Mouse (Mus musculus): ENCODE measurements around the gene Reps1.
"Not testable (repeated sequence)": the region's sequence is repeated elsewhere in the genome, so short reads cannot be mapped to it uniquely, and the experiment has no call there.

Gene Reps1

DNA sequence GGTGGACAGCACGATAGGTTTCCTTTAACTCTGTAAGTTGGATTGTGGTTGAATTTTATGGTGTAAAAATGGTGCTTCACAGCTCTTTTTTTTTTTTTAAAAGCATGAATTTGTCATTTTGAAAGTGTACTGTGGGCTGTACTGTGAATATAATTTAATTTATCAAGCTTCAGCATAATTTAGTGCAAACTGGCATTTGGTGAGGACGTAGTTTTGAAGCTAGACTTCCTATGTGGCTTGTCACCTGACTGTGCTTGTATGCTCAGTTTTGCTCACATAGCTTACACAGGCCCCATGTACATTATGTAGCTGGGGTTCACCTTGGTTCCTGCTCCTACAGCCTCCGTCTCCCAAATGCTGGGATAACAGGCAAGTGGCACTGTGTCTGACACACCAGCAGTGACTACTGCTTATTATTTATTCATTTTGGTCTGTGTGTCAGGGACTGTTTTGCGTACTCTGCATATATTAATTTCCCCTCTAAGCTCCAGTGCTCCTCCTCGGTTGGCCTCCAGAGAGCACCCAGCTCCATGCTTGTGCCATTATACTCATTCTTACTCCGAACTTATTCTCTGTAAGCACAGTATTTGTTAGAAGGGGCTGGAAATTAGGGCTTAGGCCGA is 9.1 kb downstream of the Reps1 start:
- no peak for DNase-seq (ENCODE audit: low spot score in 2 of 2)

DNA sequence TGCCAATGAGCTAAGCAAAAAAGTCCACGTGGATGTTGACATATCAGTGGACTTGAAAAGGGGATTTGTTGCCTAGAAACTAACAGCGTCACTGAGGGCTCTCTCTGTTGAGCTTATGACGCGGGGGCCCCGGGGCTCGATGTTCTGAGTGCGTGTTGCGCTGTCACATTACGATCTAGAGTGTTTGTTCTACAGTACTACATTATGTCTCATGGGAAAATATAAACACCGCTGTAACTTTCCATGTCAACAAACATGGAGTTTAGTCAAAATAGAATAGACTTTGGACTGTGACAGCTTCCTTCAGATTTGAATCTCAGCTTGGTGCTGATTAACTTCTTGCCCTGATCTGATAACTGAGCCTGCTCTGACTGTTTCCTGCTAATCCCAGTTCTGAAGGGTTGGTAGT is 10.4 kb downstream of the Reps1 start:
- no peak for DNase-seq (ENCODE audit: low spot score in 2 of 2)

DNA sequence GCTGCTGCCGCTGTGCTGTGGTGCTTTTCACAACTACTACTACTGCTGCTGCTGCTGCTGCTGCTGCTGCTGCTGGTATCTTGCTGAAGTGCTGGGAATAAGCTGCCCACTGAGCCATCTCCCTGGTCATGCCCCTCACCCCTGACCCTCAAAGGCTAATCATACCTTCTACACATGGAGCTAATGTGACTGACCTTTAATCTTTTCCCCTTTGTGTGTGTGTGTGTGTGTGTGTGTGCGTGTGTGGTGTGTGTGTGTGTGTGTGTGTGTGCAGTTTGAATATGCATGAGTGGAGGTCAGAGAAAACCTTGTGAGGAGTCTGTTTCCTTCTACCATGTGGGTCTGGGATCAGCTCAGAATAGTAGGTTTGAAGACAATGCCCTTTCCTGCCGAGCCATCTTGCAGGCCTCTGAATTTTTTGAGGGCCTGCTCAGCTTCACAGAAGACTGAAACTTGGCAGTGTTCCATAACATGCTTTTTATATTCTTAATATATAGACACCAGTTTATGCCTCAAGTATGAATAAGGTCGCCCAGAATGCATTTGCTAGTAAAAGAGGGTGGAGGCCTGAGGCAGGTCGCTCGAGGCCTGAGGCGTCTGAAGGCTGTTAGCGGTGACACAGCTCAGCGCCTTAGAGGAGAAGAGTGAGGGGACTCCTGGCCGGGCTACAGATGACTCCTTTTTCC is 12.2 kb downstream of the Reps1 start:
- no peak for DNase-seq (ENCODE audit: low spot score in 2 of 2)

DNA sequence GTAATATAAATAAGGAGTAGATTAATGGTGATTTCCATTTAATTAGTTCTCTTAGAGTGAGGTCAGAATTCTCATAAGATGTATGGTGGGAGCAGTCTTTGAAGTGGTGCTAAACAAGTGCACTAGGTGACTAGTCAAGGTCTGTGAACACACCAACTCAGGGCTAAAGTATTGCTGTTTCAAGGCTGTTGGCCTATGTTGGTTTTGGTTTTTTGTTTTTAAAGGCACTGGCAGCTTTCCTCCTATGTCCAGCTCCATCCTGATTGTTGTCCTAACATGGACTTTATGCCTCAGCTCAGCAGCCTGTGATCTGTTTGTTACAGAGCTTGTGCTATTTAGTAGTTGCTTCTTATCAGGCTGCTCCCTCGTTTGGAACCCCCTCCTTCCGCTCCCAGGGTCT is 13.2 kb downstream of the Reps1 start:
- no peak for DNase-seq (ENCODE audit: low spot score in 2 of 2)

DNA sequence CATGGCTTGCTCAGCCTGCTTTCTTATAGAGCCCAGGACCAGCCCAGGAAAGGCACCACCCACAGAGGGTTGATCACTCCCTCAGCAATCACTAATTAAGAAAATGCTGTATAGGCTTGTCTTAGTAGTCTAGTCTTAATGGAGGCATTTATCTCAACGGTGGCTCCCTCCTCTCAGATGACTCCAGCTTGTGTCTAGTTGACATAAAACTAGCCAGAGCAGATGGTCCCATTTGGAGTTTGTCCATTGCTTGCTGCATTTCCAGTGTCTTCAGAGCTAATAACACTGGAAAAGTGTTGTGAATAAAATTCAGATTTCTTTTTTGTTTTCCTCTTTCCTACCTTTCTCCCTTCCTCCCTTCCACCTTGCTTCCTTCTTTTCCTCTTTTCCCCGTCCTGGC is 13.9 kb downstream of the Reps1 start:
- DNase-seq (ENCODE audit: low spot score in 2 of 2), result no peak

DNA sequence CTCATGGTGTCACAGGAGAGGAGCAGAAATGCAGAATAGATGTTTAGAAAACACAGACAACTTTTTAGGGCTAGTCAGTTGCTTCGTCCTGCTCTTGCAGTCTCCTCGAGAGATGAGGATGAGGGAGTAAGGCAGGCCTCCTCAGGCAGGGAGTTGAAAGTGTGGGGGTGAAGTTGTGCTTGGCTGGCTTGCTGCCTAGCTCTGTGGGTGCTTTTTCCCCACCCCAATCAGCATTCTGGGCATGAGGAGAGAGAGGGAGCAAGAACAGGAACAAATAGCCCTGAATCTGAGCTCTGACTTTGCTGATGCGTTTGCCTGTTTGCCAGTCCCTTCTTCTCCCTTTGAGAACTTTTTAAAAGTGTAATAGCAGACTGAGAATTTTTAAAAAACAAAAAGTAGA is 14.5 kb downstream of the Reps1 start:
- no peak for DNase-seq (ENCODE audit: low spot score in 2 of 2)

DNA sequence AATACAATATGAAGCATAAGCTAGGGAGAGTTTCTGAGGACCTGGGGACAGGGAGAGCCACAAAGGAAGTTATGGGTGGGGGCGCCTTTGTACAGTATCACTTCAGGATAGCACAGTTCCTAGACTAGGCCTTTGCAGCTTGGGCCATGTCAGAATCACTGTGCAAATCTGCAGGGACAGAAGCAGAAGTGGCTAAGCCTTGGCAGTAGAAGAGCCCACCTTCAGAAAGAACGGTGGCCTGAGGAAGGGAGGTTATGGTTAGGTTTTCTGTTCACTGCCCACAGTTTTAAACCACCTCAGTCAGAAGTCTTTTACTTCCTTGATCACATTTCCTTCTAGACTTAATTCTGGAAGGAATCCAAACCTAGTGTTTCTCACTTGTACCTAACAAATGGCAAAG is 15.0 kb downstream of the Reps1 start:
- no peak for DNase-seq (ENCODE audit: low spot score in 2 of 2)

DNA sequence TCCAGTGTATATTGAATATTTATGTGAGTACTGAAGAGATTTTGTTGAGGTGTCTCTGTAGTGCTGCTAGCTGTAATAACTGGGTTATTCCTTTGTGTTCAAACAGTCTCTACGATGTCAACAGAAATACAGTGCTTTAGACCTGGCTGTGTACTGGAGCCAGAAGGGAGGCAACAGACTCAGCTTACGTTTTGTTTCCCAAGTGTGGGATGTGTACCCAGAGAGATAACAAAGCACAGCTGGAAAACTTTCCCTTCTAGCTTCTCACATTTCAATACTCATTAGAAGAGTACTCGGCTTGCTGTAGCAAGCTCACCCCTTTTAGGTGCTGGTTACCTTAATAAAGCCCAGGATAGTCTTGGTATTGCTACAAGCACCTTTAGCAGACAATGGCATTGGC is 17.2 kb downstream of the Reps1 start:
- no peak for DNase-seq (ENCODE audit: low spot score in 2 of 2)

DNA sequence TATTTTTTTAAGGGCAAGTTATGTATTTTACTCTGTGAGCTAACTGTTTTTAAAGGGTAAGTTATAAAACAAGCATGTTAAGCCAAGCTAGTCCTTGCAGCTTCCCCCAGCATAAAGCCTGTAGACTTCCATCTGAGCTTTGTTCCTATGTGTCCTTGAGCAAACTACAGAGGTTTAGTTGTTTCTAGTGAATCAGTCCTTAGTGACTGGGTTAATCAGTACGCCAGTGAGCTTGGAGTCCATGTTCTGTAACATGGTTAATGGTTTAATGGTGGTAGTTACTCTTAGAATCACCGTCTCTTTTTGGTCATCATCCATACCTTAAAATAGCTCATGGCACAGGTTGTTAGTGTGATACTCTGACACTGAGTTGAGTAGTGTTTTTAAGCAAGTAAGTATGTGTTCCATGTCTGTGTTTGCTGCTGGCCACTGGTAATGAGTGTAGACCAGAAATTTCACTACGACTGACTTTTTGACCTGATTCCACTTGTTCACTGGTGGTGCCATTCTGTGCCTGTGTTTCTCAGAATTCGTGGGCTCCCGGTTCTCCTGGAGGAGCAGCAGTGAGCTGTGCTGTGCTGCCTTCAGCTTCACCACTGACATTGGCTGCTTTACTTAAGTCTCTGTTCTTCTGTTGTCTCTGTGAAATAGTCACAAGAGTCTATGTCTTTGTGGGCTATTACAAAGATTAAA is 18.9 kb downstream of the Reps1 start:
- no peak for DNase-seq (ENCODE audit: low spot score in 2 of 2)

DNA sequence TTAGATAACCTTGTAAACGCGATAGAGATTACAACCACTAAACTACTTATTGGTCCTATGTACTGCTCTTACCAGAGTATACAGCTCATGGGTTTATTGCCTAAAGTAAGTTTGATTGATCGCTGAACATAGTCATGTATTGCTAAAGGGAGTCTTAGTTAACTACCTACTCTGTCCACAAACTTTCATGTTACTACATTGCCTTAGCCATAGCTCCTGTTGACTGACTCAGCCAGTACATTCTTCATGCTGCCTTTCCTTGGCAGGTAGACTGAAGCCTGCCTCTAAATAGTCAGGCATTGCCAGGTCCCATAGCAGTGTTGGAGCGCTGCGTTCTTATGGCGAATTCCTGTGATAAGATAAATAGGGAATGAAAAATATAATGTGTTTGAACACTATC is 20.2 kb downstream of the Reps1 start:
- no peak for DNase-seq (ENCODE audit: low spot score in 2 of 2)

DNA sequence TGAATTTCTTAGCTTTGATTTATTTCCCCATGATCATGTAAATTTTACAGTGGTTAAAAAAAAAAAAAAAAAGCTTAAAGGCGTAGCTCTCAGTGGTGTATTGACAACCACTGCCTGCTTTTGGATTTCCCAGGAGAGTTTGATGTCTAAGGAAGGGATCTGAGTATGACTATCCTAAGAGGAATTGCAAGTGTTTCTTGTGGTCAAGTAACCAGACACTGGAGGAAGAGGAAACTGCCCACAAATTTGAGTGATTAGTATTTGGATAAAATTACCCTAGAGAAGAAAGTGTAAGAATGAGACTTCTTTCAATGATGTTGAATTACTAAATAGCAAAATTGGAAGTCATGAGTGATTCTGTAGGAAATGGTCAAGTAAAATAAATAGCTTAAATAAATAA is 25.9 kb downstream of the Reps1 start:
- no peak for DNase-seq (ENCODE audit: low spot score in 2 of 2)

DNA sequence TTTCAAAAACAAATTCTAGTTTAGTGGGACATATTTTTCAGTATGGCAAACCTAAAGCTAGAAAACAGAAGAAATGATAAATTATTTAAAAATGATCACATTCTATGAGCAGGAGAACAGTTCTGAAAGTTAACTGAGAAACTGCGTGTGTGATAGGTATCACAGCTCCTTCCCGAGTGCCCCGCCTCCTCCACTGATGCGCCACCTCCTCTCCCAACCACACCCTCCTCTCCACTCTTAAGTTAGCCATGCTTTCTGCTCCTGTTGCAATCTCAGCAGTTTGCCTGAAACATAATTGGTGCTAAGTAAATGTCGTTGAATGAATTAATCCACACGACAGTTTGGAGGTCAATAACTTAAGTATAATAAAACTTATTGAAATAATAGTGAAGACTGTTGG is 27.1 kb downstream of the Reps1 start:
- no peak for DNase-seq (ENCODE audit: low spot score in 2 of 2)

DNA sequence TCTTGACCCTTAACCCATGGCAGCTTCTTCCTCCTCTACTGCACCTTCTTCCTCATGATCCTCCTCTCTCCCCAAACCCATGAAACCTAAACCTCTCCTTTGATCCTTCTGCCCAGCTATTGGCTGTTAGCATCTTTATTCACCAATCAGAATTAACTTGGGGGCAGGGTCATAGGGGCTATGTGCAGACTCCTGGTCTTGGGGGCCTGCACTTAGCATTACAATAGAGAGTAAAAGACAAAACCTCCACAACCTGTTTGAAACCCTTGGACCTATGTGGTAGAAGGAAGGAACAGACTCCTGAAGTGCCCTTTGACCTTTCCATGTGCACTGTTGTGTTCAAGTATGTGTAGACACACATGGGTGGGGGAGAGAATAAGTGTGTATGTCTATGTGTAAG is 35.0 kb downstream of the Reps1 start:
- no peak for DNase-seq (ENCODE audit: low spot score in 2 of 2)

DNA sequence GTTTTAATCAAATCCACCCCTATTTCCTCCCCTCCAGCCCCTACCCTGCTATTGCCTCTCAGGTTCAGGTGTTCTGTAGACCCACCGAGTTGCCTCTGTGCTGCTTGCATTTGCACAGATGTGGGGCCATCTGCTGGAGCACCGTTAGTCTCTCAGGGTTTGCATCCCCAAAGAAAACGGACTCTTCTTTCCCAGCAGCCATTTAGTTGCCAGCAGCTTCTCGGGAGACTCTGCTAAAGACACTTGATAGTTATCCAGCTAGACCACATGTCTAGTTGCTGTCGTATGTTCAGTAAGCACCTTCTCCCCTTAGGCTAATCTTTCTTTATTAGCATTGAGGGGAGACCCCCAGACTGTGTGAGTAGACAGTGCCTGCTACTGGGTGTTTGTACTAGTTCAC is 46.5 kb downstream of the Reps1 start:
- no peak for DNase-seq (ENCODE audit: low spot score in 2 of 2)

DNA sequence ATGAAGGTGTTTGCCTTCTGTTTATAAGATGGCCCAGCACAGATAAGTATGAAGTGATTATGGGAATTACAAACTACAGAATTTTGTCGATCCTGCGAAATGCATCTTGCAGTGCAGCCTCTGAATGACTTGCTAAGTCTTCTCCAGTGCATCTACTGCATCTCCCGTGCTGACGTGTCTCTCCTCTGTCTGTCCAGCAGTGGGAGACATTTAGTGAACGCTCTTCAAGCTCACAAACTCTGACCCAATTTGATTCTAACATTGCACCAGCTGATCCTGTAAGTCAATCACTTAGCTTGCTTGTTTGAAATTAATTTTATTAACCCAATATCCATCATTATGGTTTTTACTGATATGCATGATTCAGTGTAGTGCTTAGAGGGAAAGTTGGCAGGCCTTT is 51.8 kb downstream of the Reps1 start:
- DNase-seq (ENCODE audit: low spot score in 2 of 2), result no peak

DNA sequence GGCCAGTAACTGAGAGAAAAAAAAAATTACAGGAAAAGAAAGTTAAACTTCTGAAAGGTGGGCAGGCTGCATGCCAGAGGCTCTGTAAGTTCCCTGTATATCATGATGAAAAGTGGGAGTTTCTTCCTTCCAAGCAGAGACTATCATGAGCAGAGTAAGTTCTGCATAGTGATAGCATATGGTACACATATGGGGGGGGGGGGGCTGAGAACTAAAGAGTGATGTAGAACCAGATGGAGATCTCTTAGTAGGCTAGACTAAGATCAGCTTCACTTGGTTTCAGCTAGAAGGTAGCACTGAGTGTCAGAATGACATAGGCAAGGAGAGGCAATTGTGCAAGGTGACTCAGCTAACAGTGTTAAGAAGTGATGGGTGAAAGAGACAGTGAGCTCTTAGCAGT is 55.3 kb downstream of the Reps1 start:
- no peak for DNase-seq (ENCODE audit: low spot score in 2 of 2)

DNA sequence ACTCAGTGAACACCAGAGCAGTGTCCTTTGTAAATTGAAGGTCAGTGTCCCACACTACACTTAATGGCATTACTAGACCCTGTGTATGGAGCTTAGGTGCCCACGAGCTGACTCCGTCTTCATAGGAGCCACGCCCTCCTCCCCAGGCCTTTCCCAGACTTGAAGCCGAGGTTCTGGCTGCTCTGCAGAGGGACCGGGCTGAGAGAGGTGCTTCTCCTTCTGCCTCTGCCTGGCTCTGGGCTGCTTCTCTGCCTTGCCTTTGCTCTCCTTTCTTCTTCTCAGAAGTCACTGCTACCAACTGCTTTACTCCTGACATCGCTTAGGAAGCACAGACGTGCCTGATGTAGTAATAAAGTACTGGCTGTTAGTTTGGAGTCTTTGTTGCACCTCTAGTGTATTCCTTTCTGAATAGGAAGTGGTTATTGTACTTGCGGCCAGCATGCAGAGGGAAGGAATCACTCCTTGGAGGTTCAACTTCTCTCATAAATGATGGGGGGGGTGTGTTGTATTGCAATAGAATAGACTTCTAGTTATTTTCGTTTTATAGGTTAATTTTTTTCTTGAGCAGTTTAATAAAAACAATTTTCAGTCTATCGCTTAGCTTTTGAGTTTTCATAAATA is 57.9 kb downstream of the Reps1 start:
- no peak for DNase-seq (ENCODE audit: low spot score in 2 of 2)

DNA sequence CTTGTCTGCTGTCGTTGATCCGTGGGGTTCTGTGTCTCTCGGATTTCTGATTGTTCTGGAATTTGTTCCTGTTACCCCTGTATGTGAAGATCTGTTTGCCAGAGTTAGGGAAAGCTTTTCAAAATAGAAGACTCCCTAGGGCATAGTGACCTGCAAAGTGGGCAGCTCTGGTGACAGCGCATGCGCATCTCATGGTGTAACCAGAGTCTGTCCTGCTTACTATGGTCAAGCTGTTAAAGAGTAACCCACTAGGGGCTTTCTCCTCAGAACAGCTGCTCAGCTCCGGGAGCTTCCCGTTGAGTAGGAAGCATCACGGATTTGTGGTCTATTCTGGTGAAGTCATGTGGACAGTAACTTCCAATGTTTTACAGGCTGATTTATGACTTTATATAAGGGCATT is 62.7 kb downstream of the Reps1 start:
- DNase-seq (ENCODE audit: low spot score in 2 of 2), result no peak

DNA sequence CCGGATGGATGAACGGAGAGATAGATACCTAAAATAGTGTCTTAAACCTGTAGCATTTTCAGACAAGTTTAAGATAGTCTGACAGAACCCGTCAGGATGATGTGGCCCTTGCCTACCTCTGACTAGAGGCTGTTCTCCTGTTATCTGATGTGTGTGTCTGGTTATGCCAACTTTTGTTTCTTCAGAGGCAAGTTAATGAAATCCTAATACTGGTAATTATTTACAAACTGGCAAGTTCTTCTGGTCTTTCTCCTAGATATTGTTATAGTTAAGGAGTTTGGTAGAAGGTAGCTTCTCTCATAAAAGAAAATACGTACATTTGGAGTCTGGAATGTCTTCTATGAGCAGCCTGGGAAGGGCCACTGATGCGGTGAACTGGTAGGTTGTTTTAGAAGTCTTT is 74.6 kb downstream of the Reps1 start:
- no peak for DNase-seq (ENCODE audit: low spot score in 2 of 2)

DNA sequence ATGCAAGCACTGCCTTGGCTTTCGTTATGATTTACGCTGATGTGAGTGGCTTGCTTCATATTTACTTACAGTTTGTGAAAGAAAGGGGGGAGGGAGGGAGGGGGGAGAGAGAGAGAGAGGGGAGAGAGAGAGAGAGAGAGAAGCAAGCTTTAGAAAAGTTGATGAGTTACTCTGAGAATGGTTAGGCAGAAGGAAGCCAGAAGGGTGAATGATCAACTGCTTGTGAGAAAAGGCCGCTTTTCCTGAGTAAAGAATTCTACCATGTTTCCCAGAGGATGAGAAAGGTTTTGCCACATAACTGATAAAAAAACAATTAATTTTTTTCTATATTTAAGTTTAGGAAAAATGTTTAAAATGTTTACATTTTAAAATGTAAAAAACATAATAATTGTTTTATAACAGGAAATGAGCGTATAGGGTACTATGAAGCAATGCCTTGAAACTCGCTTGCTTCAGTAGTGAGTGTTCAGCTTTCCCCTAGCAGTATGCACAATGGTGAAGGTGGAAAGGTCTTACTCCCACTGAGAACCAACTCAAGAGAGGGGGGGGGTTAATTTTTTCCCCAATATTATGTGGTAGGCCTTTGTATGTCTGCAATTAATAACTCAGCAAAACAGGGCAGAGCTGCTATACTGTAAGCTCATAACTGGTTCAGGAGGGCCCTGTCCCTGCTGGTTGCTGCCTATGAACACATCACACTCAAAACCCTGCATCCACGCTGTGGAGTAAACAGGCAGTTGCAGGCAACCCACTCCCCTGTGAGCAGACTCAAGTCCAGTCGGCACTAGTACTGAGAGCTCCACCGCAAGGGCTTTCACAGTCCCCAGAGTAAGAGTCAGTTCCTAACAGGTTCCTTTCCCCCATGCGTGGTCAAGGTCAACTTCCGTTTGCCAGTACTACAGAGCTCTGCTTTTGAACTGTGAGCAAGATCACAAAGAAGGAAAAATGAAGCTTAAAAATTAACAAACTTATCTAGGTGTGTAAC is 76.3 kb downstream of the Reps1 start:
- DNase-seq (ENCODE audit: low spot score in 2 of 2), result no peak

DNA sequence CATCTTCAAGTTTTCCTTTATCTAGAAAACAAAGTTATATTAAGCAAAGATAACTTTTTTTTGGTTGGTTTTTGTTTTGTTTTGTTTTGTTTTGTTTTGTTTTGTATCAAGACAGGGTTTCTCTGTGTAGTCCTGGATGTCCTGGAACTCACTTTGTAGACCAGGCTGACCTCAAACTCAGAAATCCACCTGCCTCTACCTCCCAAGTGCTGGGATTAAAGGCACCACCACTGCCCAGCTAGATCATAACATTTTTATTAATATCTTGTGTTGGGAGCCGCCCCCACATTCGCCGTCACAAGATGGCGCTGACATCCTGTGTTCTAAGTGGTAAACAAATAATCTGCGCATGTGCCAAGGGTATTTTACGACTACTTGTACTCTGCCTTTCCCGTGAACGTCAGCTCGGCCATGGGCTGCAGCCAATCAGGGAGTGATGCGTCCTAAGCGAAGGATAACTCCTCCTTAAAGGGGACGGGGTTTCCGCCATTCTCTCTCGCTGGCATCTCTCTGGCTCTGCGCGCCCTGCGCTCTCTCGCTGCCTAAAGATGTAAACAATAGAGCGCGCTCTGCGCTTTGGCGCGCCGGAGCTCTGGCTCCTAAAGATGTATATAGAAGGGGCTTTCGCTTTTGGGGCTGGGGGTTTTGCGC is 83.3 kb downstream of the Reps1 start:
- DNase-seq (ENCODE audit: low spot score in 2 of 2), result not testable (repeated sequence)
